Mouse (Mus musculus) heart, adult 2 months (tissue): ENCODE measurements at regions not wholly inside any gene's neighbourhood (a gene's known extent, or its start where the extent isn't known, plus 50 kb on each side); places are given as distances from the start of the nearest gene placed in this dataset.

ENCODE experiments used
- CTCF ChIP-seq: fragments of 200-600 bp; IDR thresholded peaks from 2 replicates; pipeline ENCODE4 v1.8.1; 2022; ENCODE audit warnings: antibody characterized with exemption, mild to moderate bottlenecking, moderate library complexity
- EP300 ChIP-seq: fragments of 200-500 bp; IDR thresholded peaks from 2 replicates; pipeline ENCODE4 v1.6.1; 2011; ENCODE audit warnings: low read depth, low read length, control low read depth; ENCODE audit not compliant: insufficient read depth
- POLR2A ChIP-seq: fragments of 200-500 bp; IDR thresholded peaks from 2 replicates; pipeline ENCODE4 v1.6.1; 2011; ENCODE audit warnings: mild to moderate bottlenecking, low read depth, low read length, control low read depth; ENCODE audit not compliant: insufficient read depth

DNA sequence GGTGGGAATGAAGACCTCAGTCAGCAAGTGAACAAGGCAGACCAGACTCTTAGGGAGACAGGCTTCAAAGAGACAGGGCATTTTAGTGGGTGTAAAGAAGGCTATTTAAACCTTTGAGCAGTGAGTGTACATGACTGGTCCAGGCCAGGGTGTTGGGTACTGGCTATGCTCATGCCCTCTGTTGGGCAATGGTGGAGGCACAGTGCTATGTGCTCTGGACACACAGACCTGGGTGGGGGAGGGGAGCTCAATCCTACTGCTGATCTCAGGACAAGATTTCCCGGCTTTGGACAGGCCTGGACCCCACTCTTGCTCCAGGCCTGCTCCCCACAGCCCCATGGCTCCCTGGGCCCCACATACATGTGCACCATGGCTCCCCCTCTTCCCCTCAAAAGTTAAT, 355.1 kb downstream of the Slc4a3 start:
- no peak for TF ChIP-seq POLR2A
- no peak for TF ChIP-seq CTCF
- no peak for TF ChIP-seq EP300
